13 mouse cellular contexts compared by ENCODE assay signal in the genomic region with DNA sequence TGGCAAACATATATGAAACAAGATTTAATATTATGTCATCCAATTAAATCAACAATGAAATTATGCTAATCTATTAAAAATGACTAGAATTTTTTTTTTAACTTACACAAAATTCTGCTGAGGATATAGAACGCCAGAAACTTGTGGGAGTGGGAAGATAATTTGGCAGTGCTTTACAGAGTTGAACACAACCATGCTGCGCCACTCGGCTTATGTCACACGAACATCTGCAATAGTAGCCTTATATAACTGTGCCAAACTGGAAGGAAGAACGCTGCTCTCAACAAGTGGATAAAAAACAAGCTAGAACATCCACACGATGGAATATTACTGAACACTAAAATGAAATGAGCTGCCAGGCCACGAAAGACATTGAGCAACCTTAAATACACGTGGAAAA.
"Had no signal": no experiment of that assay in that cellular context is flagged by ENCODE, and none has a peak within 500 bp of the region (broad histone marks: within the 10 kb centered on the region; RNA-seq: fewer than 3 reads in every experiment).

No protein-coding gene starts in this region.

- DNase-seq: lung, adult 18-20 months; lung, embryonic 14.5 days; lung, postnatal 10 days; lung, postnatal 4 days; midbrain, embryonic 14.5 days; retina, postnatal 1 day; right cerebral cortex, postnatal 25 days; right cerebral cortex, postnatal 4 days; spleen, adult 18-20 months; thymus, adult 2 months; thymus, postnatal 25 days; thymus, postnatal 4 days had no signal

- ATAC-seq: midbrain, embryonic 16.5 days had no signal
